Mouse (Mus musculus) lung, adult 2 months (tissue): ENCODE measurements at regions not wholly inside any gene's neighbourhood (a gene's known extent, or its start where the extent isn't known, plus 50 kb on each side); places are given as distances from the start of the nearest gene placed in this dataset.

Source experiments
- CTCF ChIP-seq: fragments of 200-500 bp; IDR thresholded peaks from 2 replicates; pipeline ENCODE4 v1.5.1; 2011; ENCODE audit warnings: mild to moderate bottlenecking, low read length, control low read depth; ENCODE audit not compliant: insufficient read depth
- POLR2A ChIP-seq: fragments of 200-500 bp; IDR thresholded peaks from 2 replicates; pipeline ENCODE4 v1.6.1; 2011; ENCODE audit warnings: low read depth, mild to moderate bottlenecking, control low read depth, low read length, borderline replicate concordance; ENCODE audit errors: extremely low read depth

DNA sequence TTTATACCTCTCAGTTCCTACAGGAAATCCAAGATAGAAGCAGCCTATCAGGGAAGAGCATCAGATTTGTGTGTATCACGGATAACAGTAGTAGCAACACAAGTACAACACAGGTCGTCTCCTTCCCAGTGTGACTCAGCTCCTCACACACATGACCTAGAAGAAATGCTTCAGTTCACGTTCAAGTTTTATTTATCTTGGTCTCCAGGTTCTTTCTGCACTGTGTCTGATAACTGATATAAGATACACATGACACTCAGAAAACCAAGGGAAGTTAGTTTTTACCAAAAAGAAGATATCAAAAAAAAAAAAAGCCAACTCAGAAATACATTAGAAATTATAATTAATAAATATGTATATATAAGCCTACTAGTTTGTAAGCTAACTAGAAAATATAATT, 515.0 kb downstream of the Prdm13 start:
- TF ChIP-seq CTCF (no peak), POLR2A (no peak)
